Mouse (Mus musculus): ENCODE data around the gene Nckap5l. TPM values are rescaled to one million over a fixed set of nuclear protein-coding genes. Genes with fewer than 3 reads are reported as not detected.

The Nckap5l gene
- polyA plus RNA-seq, 1 experiment = 0.12 TPM

GRCm38 (mm10) chr15:99423131-99423530, 34.4 kb downstream of the Nckap5l start:
- no peaks in the 10 kb centered on the region; the same call in 1 of the 2 replicates for H3K27me3 ChIP-seq (ENCODE audit: control insufficient read depth)
- H3K4me1 ChIP-seq (ENCODE audit: control insufficient read depth) = peaks cover 10% of the 10 kb centered on the region
- TF ChIP-seq TAL1 (IDR thresholded peaks at IDR 0.05; ENCODE audit: low read length) (no peak), GATA1 (IDR thresholded peaks at IDR 0.05; ENCODE audit: low read length) (no peak)
- no peaks in the 10 kb centered on the region; the same call in 1 of the 2 replicates for H3K36me3 ChIP-seq (ENCODE audit: control insufficient read depth)
- H3K9me3 ChIP-seq (ENCODE audit: control insufficient read depth, low read length) = no peaks in the 10 kb centered on the region
- no peak overlapping the region for H3K4me3 ChIP-seq (replicated peaks)

- H3K9me3 ChIP-seq (ENCODE audit: control insufficient read depth, low read length) = no peaks in the 10 kb centered on the region
- no peaks in the 10 kb centered on the region; the same call in 1 of the 2 replicates for H3K36me3 ChIP-seq (ENCODE audit: control insufficient read depth)
- no peak overlapping the region for H3K4me3 ChIP-seq (replicated peaks)
- TF ChIP-seq GATA1 (IDR thresholded peaks at IDR 0.05; ENCODE audit: low read length) (no peak), TAL1 (IDR thresholded peaks at IDR 0.05; ENCODE audit: low read length) (no peak)
- H3K27me3 ChIP-seq (ENCODE audit: control insufficient read depth) = no peaks in the 10 kb centered on the region; the same call in 1 of the 2 replicates
- peaks cover 12% of the 10 kb centered on the region for H3K4me1 ChIP-seq (ENCODE audit: control insufficient read depth)
These were observed 35.0 kb downstream of the Nckap5l start for GRCm38 (mm10) chr15:99422551-99422950.

GRCm38 (mm10) chr15:99421676-99422075, 35.9 kb downstream of the Nckap5l start:
- Histone ChIP-seq H3K9me3 (ENCODE audit: control insufficient read depth, low read length) (no peaks in the 10 kb centered on the region), H3K4me3 (replicated peaks) (no peak overlapping the region), H3K27me3 (ENCODE audit: control insufficient read depth) (no peaks in the 10 kb centered on the region; the same call in 1 of the 2 replicates), H3K4me1 (ENCODE audit: control insufficient read depth) (peaks cover 12% of the 10 kb centered on the region), H3K36me3 (ENCODE audit: control insufficient read depth) (no peaks in the 10 kb centered on the region; the same call in 1 of the 2 replicates)
- TF ChIP-seq GATA1 (IDR thresholded peaks at IDR 0.05; ENCODE audit: low read length) (no peak), TAL1 (IDR thresholded peaks at IDR 0.05; ENCODE audit: low read length) (no peak)

GRCm38 (mm10) chr15:99421152-99421551, 36.4 kb downstream of the Nckap5l start:
- no peaks in the 10 kb centered on the region; the same call in 1 of the 2 replicates for H3K36me3 ChIP-seq (ENCODE audit: control insufficient read depth)

GRCm38 (mm10) chr15:99420521-99421014, 37.0 kb downstream of the Nckap5l start:
- TF ChIP-seq TAL1 (IDR thresholded peaks at IDR 0.05; ENCODE audit: low read length) (no peak), GATA1 (IDR thresholded peaks at IDR 0.05; ENCODE audit: low read length) (no peak)
- H3K4me3 ChIP-seq (replicated peaks) = no peak overlapping the region
- H3K36me3 ChIP-seq (ENCODE audit: control insufficient read depth) = no peaks in the 10 kb centered on the region; the same call in 1 of the 2 replicates
- H3K9me3 ChIP-seq (ENCODE audit: control insufficient read depth, low read length) = no peaks in the 10 kb centered on the region
- peaks cover 19% of the 10 kb centered on the region for H3K4me1 ChIP-seq (ENCODE audit: control insufficient read depth)
- no peaks in the 10 kb centered on the region; the same call in 1 of the 2 replicates for H3K27me3 ChIP-seq (ENCODE audit: control insufficient read depth)

More at GRCm38 (mm10) chr15:99421152-99421551, 36.4 kb downstream of the Nckap5l start:
- no peaks in the 10 kb centered on the region for H3K9me3 ChIP-seq (ENCODE audit: control insufficient read depth, low read length)
- H3K4me1 ChIP-seq (ENCODE audit: control insufficient read depth) = peaks cover 16% of the 10 kb centered on the region
- TF ChIP-seq TAL1 (IDR thresholded peaks at IDR 0.05; ENCODE audit: low read length) = no peak
- no peak for TF ChIP-seq GATA1 (IDR thresholded peaks at IDR 0.05; ENCODE audit: low read length)
- H3K4me3 ChIP-seq (replicated peaks) = peak overlapping the region; percentile 1
- H3K27me3 ChIP-seq (ENCODE audit: control insufficient read depth) = no peaks in the 10 kb centered on the region; the same call in 1 of the 2 replicates

- Histone ChIP-seq H3K9me3 (ENCODE audit: control insufficient read depth, low read length) (no peaks in the 10 kb centered on the region), H3K4me3 (replicated peaks) (no peak overlapping the region), H3K36me3 (ENCODE audit: control insufficient read depth) (no peaks in the 10 kb centered on the region; the same call in 1 of the 2 replicates), H3K27me3 (ENCODE audit: control insufficient read depth) (no peaks in the 10 kb centered on the region; the same call in 1 of the 2 replicates), H3K4me1 (ENCODE audit: control insufficient read depth) (peaks cover 19% of the 10 kb centered on the region)
- no peak for TF ChIP-seq TAL1 (IDR thresholded peaks at IDR 0.05; ENCODE audit: low read length)
- TF ChIP-seq GATA1 (IDR thresholded peaks at IDR 0.05; ENCODE audit: low read length) = no peak
These were observed 37.4 kb downstream of the Nckap5l start for GRCm38 (mm10) chr15:99420101-99420500.

GRCm38 (mm10) chr15:99417692-99418271, 39.8 kb downstream of the Nckap5l start:
- no peak for TF ChIP-seq GATA1 (IDR thresholded peaks at IDR 0.05; ENCODE audit: low read length)
- no peak for TF ChIP-seq TAL1 (IDR thresholded peaks at IDR 0.05; ENCODE audit: low read length)
- Histone ChIP-seq H3K27me3 (ENCODE audit: control insufficient read depth) (no peaks in the 10 kb centered on the region; the same call in 1 of the 2 replicates), H3K9me3 (ENCODE audit: control insufficient read depth, low read length) (no peaks in the 10 kb centered on the region)

GRCm38 (mm10) chr15:99416957-99417356, 40.6 kb downstream of the Nckap5l start:
- H3K9me3 ChIP-seq (ENCODE audit: control insufficient read depth, low read length) = no peaks in the 10 kb centered on the region
- peaks cover 19% of the 10 kb centered on the region for H3K4me1 ChIP-seq (ENCODE audit: control insufficient read depth)
- no peak overlapping the region for H3K4me3 ChIP-seq (replicated peaks)
- no peaks in the 10 kb centered on the region; the same call in 1 of the 2 replicates for H3K27me3 ChIP-seq (ENCODE audit: control insufficient read depth)
- no peaks in the 10 kb centered on the region for H3K36me3 ChIP-seq (ENCODE audit: control insufficient read depth)
- TF ChIP-seq GATA1 (IDR thresholded peaks at IDR 0.05; ENCODE audit: low read length) (no peak), TAL1 (IDR thresholded peaks at IDR 0.05; ENCODE audit: low read length) (no peak)

More at GRCm38 (mm10) chr15:99417692-99418271, 39.8 kb downstream of the Nckap5l start:
- Histone ChIP-seq H3K4me3 (replicated peaks) (no peak overlapping the region), H3K4me1 (ENCODE audit: control insufficient read depth) (peaks cover 19% of the 10 kb centered on the region), H3K36me3 (ENCODE audit: control insufficient read depth) (no peaks in the 10 kb centered on the region)

GRCm38 (mm10) chr15:99416348-99416882, 41.1 kb downstream of the Nckap5l start:
- peaks cover 21% of the 10 kb centered on the region for H3K4me1 ChIP-seq (ENCODE audit: control insufficient read depth)
- H3K4me3 ChIP-seq (replicated peaks) = no peak overlapping the region
- TF ChIP-seq TAL1 (IDR thresholded peaks at IDR 0.05; ENCODE audit: low read length) (no peak), GATA1 (IDR thresholded peaks at IDR 0.05; ENCODE audit: low read length) (no peak)

More at GRCm38 (mm10) chr15:99416348-99416882, 41.1 kb downstream of the Nckap5l start:
- Histone ChIP-seq H3K9me3 (ENCODE audit: control insufficient read depth, low read length) (no peaks in the 10 kb centered on the region), H3K36me3 (ENCODE audit: control insufficient read depth) (peaks cover under 1% of the 10 kb centered on the region; the same call in 1 of the 2 replicates), H3K27me3 (ENCODE audit: control insufficient read depth) (no peaks in the 10 kb centered on the region; the same call in 1 of the 2 replicates)

All from erythroblast, embryonic 14.5 days (primary cell).